Mouse (Mus musculus) c-Kit-positive CD71-positive TER-119-positive erythroid progenitor cells, embryonic 14.5 days (primary cell): Measurements from ENCODE around the gene Ptpa.

Experiments used
- DNase-seq: peaks from one replicate; pipeline ENCODE4 v3.0.0-alpha.2; 2013; ENCODE audit warnings: low spot score

The Ptpa gene

DNA sequence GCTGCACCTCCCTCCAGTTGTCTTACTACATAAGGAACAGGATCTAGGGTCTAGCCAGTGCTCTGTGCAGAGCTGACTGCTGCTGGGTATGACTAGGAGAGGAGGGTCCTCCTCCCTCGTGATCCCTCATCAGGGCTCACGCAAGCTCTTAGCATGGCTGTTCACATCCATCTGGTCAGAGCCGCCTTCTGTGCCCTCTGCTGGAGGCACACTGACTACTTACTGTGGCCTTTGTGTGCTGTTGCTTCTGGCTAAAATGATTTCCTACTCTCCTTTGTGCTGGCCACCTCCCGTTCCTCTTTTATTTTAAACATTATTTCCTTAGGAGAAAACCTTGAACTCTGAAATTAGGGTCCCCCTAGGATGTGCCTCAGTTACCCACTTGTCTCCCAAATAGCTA lies 21.0 kb downstream of the Ptpa start:
- DNase-seq = no peak

DNA sequence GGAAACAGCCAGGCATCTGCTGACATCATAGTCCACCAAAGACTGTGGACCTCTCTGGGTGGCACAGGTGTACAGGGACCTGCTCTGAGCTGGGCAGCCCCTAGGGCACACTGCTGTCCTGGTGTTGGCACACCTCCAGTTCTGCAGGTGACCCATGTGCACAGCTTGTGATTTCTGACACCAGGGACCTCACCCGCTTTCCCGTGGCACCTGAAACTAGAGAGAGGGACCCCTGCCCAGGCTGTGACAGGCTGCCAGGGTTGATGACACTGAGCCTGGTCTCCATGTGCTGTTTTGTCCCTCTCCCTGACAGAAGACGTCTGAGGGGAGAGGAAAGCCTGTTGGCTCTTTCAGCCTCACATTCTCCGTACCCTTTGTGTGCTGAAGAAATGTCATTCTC lies 22.0 kb downstream of the Ptpa start:
- DNase-seq = no peak

DNA sequence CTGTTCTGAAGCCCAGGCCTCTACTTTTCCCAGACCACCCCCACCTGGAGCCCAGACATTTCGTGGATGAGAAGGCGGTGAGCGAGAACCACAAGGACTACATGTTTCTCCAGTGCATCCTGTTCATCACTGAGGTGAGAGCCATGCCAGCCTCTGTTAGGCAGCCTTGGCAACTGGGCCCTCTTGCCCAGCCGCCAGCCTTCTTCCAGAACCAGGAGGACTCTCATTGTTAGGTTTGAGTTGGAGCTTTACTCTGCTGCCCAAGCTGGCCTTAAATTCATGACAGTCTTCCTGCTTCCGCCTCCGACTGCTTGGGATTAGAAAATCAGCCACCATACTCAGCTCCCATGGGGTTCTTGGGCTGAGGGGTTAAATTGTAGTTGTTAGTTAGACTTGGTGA lies 23.8 kb downstream of the Ptpa start:
- no peak for DNase-seq

- no peak for DNase-seq
These were observed 24.4 kb downstream of the Ptpa start for GRCm38 (mm10) chr2:30440211-30440700.

- peak; percentile 67 for DNase-seq
These were observed 25.1 kb downstream of the Ptpa start for GRCm38 (mm10) chr2:30440701-30441517.

GRCm38 (mm10) chr2:30441518-30442497 lies 26.0 kb downstream of the Ptpa start:
- no peak for DNase-seq

DNA sequence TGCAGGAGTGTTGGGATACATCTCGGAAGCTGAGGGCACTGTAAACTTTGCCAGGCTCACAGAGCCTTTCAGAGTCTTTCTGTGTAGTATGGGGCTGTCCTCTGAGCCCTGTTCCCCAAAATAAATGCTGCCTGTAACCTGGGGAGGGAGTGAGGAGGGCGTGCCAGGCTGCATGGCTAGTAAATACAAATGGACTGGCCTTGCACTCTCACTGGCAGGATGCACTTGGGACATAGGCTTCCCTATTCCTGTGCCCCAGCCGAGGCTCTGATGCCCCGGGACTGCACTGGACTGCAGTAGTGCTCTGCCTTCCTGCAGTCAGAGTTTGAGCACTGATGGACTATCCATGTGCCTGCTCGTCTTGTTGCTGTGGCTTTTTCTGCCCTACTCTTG lies 26.7 kb downstream of the Ptpa start:
- no peak for DNase-seq

DNA sequence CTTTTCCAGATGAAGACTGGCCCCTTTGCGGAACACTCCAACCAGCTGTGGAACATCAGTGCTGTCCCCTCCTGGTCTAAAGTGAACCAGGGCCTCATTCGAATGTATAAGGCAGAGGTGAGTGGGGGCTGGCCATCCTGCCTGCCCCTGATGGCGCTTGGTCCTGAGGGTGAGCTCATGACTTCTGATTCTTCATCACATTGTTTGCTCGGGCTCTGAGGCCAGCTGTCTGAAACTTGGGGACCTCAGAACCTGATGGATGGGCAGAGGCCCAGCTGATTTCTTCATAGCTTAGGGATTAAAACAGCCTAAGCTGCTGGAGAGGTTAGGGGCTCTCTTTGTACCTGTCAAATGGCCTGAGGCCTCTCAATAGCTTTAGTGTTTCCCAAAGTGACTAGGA lies 27.4 kb downstream of the Ptpa start:
- DNase-seq = no peak

GRCm38 (mm10) chr2:30444006-30444405 lies 28.2 kb downstream of the Ptpa start:
- DNase-seq = no peak

- DNase-seq = no peak
These were observed 28.6 kb downstream of the Ptpa start for GRCm38 (mm10) chr2:30444450-30444849.

DNA sequence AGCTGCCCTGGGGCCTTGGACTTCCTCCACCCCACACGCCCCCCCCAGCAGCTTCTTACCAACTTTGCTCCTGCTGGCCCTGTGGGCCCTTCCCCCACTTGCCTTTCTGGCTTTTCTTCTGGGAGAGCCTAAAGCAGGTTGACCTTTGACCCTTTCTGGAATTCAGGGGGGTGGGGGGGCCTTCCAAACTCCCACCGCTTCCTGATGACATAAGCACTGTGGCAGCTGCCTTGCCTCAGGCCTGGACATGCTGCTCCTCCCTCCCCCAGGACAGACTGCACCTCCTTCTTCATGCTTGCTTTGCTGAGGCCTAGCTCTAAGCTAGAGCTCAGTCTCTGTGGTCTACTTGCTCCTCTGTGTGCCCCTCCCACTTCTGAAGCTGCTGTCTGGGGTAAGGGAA lies 29.5 kb downstream of the Ptpa start:
- no peak for DNase-seq

DNA sequence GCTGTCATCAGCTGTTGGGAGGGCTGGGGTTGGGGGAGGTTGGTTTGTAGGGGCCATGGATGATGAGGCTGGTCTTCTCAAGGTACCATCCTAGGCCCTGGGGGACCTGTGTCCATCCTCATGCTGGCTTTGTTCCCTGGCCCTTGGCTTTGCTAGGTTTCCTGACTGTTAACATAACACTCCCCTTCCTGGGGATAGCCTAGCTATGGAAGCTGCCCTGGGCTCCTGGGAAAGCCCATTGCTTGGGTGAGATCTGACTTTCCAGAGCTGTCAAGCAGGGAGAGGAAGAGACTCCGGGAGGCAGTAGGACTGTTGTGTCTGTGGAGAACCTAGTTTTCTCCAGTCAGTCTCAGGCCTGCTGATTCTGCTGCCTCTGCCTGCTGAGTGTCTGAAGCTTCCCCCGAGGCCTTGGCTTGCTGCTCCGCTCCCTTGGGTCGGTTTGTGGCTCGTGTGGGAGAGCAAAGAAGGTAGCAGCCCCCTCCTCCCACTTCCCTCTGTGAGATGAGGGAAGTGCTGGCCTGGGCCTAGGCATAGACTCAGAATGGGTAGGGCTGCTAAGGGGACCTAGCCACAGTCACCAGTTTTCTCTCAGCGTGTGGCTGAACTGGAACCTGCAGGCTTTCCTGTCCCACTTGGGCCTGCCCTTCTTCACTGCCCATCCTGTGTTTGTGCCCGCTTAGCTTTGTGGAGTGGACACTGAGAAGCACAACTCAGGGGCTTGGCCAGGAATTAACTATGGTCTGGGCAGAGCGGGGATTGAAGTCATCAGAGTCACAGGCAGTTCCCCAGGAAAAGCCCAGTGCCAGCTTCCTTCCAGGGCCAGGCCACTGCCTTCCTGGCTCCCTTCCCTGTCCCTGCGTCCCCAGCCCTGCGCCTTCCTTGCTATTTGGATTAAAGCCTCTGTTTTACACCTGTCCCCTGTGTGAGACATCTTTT lies 31.3 kb downstream of the Ptpa start:
- DNase-seq = no peak

- no peak for DNase-seq
These were observed 32.5 kb downstream of the Ptpa start for GRCm38 (mm10) chr2:30448371-30448770.

DNA sequence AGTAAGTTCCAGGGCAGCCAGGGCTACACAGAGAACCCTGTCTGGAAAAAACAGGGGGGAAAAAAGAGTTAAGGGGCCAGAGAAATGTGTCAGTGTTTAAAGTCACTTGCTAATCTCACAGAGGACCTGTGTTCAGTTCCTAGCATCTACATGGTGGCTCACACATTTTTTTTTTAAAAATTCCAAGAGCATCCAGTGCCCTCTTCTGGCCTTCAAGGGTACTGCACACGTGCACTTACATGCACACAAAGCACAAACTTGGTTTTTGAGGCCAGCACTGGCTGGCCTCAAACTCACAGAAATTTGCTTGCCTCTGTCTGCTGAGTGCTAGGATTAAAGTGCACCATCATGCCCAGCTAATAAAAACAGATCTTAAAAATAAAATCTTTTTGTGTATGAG lies 34.7 kb downstream of the Ptpa start:
- no peak for DNase-seq

GRCm38 (mm10) chr2:30451525-30451924 lies 35.7 kb downstream of the Ptpa start:
- DNase-seq = no peak

DNA sequence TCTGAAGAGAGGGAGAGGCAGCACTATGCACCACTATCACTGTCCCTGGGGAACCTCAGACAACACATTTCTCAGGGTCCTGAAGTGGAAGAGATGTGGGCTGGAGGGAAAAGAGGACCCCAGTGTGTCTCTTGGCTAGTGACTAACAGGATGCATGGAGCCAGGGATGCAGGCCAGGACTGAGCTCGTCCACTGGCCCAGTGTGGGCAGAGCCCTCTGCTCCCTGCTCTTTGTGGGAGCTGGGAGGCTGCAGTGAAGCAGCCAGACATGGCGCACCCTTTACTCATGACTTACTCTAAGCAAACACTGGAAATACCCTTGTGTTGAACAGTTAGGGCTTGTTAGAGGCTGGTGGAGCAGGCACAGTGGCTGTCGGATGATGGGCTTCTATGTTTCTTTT lies 37.7 kb downstream of the Ptpa start:
- DNase-seq = no peak

DNA sequence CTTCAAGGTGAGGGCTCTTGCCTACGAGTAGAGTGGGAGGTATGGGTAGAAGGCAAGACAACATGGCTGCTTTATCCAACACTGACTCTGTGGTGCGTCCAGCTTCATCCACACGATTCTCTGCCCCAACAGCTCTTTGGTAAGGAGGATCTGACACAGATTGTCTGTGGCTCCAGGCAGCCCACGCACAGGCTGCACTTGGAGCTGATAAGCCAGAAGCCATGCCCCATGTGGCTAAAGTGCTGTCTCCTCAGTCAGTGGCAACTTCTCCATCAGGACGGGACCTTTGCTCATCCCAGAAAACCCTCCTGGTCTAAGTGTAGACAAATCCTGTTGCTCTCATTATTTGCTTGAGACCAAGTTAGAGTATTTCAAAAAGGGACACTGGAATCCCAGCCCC lies 38.7 kb downstream of the Ptpa start:
- DNase-seq = no peak

- no peak for DNase-seq
These were observed 40.5 kb downstream of the Ptpa start for GRCm38 (mm10) chr2:30456104-30456980.

DNA sequence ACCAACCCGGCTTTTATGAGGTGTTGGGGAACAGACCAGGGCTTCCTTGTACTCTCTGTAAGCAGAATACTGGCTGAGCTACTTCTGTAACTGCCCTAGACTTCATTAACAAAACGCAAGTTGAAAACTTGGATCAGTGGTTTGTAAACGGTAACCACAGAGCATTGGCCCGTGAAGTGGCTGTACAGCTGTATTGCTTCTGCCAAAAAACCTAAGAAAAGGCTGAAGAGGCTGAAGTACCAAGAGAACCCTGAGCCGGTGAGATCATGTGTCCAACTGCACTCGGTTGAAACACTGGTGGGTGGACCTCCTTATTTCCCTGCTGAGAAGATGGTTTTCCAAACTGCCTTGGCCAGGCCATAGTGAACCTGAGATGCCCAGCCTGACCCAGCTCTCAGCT lies 42.5 kb downstream of the Ptpa start:
- no peak for DNase-seq

DNA sequence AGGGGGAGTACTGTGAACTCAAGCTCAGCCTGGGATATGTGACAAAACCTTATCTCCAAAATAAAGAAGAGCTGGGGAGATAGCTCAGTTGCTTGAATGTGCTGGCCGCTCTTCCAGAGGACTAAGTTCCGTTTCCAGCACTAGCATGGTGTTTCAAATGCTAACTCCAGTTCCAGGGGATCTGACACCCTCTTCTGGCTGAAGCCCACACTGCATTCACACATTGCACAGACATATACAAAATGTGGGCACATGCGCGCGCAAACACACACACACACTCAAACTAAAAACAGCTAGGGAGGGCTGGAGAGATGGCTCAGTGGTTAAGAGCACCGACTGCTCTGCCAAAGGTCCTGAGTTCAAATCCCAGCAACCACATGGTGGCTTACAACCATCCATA lies 43.4 kb downstream of the Ptpa start:
- no peak for DNase-seq

- no peak for DNase-seq
These were observed 47.5 kb downstream of the Ptpa start for GRCm38 (mm10) chr2:30463341-30463761.
